Mouse (Mus musculus) heart, embryonic 15.5 days (tissue): ENCODE results near the gene Arhgef6. TPM values are rescaled to one million over a fixed set of nuclear protein-coding genes. Genes with fewer than 3 reads are reported as not detected.

Experiments
- ATAC-seq: fragments of 200-750 bp; cut with Nextera tagmentation; replicated peaks from 2 replicates; pipeline ENCODE4 v1.8.0; 2017; ENCODE audit warnings: low read depth, moderate TSS enrichment; ENCODE audit not compliant: insufficient number of reproducible peaks, insufficient read depth, low FRiP score
- H3K27ac ChIP-seq: fragments of 300-500 bp; sonication (generic); 2 replicates; pipeline ENCODE4 v1.5.1; 2015; ENCODE audit warnings: mild to moderate bottlenecking, inconsistent platforms
- H3K27me3 ChIP-seq: fragments of 300-500 bp; sonication (generic); 2 replicates; pipeline ENCODE4 v1.6.1; 2015; ENCODE audit warnings: inconsistent platforms
- H3K36me3 ChIP-seq: fragments of 300-500 bp; sonication (generic); 2 replicates; pipeline ENCODE4 v1.6.1; 2015; ENCODE audit warnings: mild to moderate bottlenecking, inconsistent platforms
- H3K4me1 ChIP-seq: fragments of 300-500 bp; sonication (generic); replicated peaks from 2 replicates; pipeline ENCODE4 v1.6.1; 2015; ENCODE audit warnings: inconsistent platforms
- H3K4me2 ChIP-seq: fragments of 300-500 bp; sonication (generic); 2 replicates; pipeline ENCODE4 v1.6.1; 2015; ENCODE audit warnings: inconsistent platforms, mild to moderate bottlenecking, moderate library complexity
- H3K4me3 ChIP-seq: fragments of 300-500 bp; sonication (generic); 2 replicates; pipeline ENCODE4 v1.5.1; 2015; ENCODE audit warnings: mild to moderate bottlenecking, inconsistent platforms
- H3K9ac ChIP-seq: fragments of 300-500 bp; sonication (generic); 2 replicates; pipeline ENCODE4 v1.6.1; 2015; ENCODE audit warnings: mild to moderate bottlenecking, inconsistent platforms
- H3K9me3 ChIP-seq: fragments of 300-500 bp; sonication (generic); replicated peaks from 2 replicates; pipeline ENCODE4 v1.6.1; 2016; ENCODE audit warnings: inconsistent platforms
- WGBS: fragments of 180-500 bp; shearing (Covaris S2); methylation state at CpG from one replicate; pipeline ENCODE4 v1.1.7; 2015; ENCODE audit warnings: mixed read lengths; 5-methylcytosine and 5-hydroxymethylcytosine counted together
- polyA plus RNA-seq: library from polyadenylated mRNA; unstranded; fragments of >200 nt; fragmentation: Nextera tagmentation; extraction: Ambion mirVana; gene quantifications from 2 replicates; pipeline ENCODE4 v1.2.1, GENCODE M21; 2015

Arhgef6 gene
- polyA plus RNA-seq, 1 experiment from 2014 or later: 36.0 TPM

- H3K36me3 ChIP-seq: no peaks in the 10 kb centered on the region
- H3K27me3 ChIP-seq: no peaks in the 10 kb centered on the region
- 0 out of 2 replicates have a peak, but pooled peaks cover 3% of the 10 kb centered on the region for H3K4me1 ChIP-seq
- no peak overlapping the region for H3K4me2 ChIP-seq
- H3K4me3 ChIP-seq: no peak overlapping the region
- H3K9me3 ChIP-seq: no peaks in the 10 kb centered on the region
- 68% methylated on average over 9 of the region's 9 CpGs for WGBS
- ATAC-seq: no peak
- H3K27ac ChIP-seq: no peak overlapping the region
- H3K9ac ChIP-seq: no peak overlapping the region
These were observed 1.6 kb downstream of the Arhgef6 start for GRCm38 (mm10) chrX:57336958-57337357.

GRCm38 (mm10) chrX:57335313-57335712 lies 3.2 kb downstream of the Arhgef6 start:
- 84% methylated on average over 6 of the region's 6 CpGs for WGBS
- ATAC-seq: no peak
- H3K9ac ChIP-seq: no peak overlapping the region

GRCm38 (mm10) chrX:57327668-57328338 lies 10.7 kb downstream of the Arhgef6 start:
- Histone ChIP-seq H3K4me1 (no peaks in the 10 kb centered on the region), H3K9ac (no peak overlapping the region), H3K27me3 (no peaks in the 10 kb centered on the region), H3K4me2 (no peak overlapping the region), H3K4me3 (no peak overlapping the region), H3K36me3 (no peaks in the 10 kb centered on the region), H3K27ac (no peak overlapping the region), H3K9me3 (no peaks in the 10 kb centered on the region)
- 72% methylated on average over 3 of the region's 3 CpGs for WGBS
- no peak for ATAC-seq

More at GRCm38 (mm10) chrX:57335313-57335712, 3.2 kb downstream of the Arhgef6 start:
- Histone ChIP-seq H3K4me2 (no peak overlapping the region), H3K27me3 (no peaks in the 10 kb centered on the region), H3K4me3 (no peak overlapping the region), H3K4me1 (0 out of 2 replicates have a peak, but pooled peaks cover 3% of the 10 kb centered on the region), H3K36me3 (no peaks in the 10 kb centered on the region), H3K9me3 (no peaks in the 10 kb centered on the region), H3K27ac (no peak overlapping the region)

- Histone ChIP-seq H3K36me3 (no peaks in the 10 kb centered on the region), H3K9me3 (no peaks in the 10 kb centered on the region), H3K4me3 (peak overlapping the region; percentile 59), H3K27ac (peak overlapping the region; percentile 85), H3K9ac (peak overlapping the region; percentile 63), H3K27me3 (no peaks in the 10 kb centered on the region), H3K4me1 (no peaks in the 10 kb centered on the region), H3K4me2 (peak overlapping the region; percentile 71)
- 21% methylated on average over 16 of the region's 16 CpGs for WGBS
- ATAC-seq: peak; percentile 68
These were observed 11.9 kb downstream of the Arhgef6 start for GRCm38 (mm10) chrX:57326487-57327221.

GRCm38 (mm10) chrX:57325861-57326461 lies 12.6 kb downstream of the Arhgef6 start:
- H3K27ac ChIP-seq: peak overlapping the region; percentile 85
- ATAC-seq: peak; percentile 79
- 16% methylated on average over 28 of the region's 29 CpGs for WGBS
- peak overlapping the region; percentile 71 for H3K4me2 ChIP-seq
- no peaks in the 10 kb centered on the region for H3K9me3 ChIP-seq
- peak overlapping the region; percentile 63 for H3K9ac ChIP-seq
- no peaks in the 10 kb centered on the region for H3K36me3 ChIP-seq
- no peaks in the 10 kb centered on the region for H3K4me1 ChIP-seq
- H3K27me3 ChIP-seq: no peaks in the 10 kb centered on the region
- H3K4me3 ChIP-seq: peak overlapping the region; percentile 59

- H3K4me2 ChIP-seq: peak overlapping the region; percentile 71
- 0 out of 2 replicates have a peak overlapping the region, but pooled peaks have one; percentile 12 for H3K9ac ChIP-seq
- peak overlapping the region; percentile 16; the same call in 1 of the 2 replicates for H3K4me3 ChIP-seq
- no peaks in the 10 kb centered on the region for H3K9me3 ChIP-seq
- no peaks in the 10 kb centered on the region for H3K4me1 ChIP-seq
- WGBS: 45% methylated on average over 6 of the region's 6 CpGs
- no peaks in the 10 kb centered on the region for H3K36me3 ChIP-seq
- H3K27ac ChIP-seq: peak overlapping the region; percentile 85
- no peaks in the 10 kb centered on the region for H3K27me3 ChIP-seq
- no peak for ATAC-seq
These were observed 13.6 kb downstream of the Arhgef6 start for GRCm38 (mm10) chrX:57324891-57325290.

GRCm38 (mm10) chrX:57312066-57312465 lies 26.5 kb downstream of the Arhgef6 start:
- Histone ChIP-seq H3K27me3 (no peaks in the 10 kb centered on the region), H3K9me3 (no peaks in the 10 kb centered on the region), H3K27ac (no peak overlapping the region), H3K9ac (no peak overlapping the region), H3K4me2 (no peak overlapping the region), H3K4me1 (no peaks in the 10 kb centered on the region), H3K36me3 (no peaks in the 10 kb centered on the region), H3K4me3 (no peak overlapping the region)
- no peak for ATAC-seq
- 79% methylated on average over 5 of the region's 5 CpGs for WGBS

- Histone ChIP-seq H3K36me3 (no peaks in the 10 kb centered on the region), H3K4me1 (no peaks in the 10 kb centered on the region), H3K4me2 (no peak overlapping the region), H3K4me3 (no peak overlapping the region), H3K27me3 (no peaks in the 10 kb centered on the region), H3K9me3 (no peaks in the 10 kb centered on the region), H3K9ac (no peak overlapping the region), H3K27ac (no peak overlapping the region)
- 63% methylated on average over 2 of the region's 2 CpGs for WGBS
- ATAC-seq: no peak
These were observed 28.5 kb downstream of the Arhgef6 start for GRCm38 (mm10) chrX:57309993-57310392.

- Histone ChIP-seq H3K36me3 (no peaks in the 10 kb centered on the region), H3K4me1 (no peaks in the 10 kb centered on the region), H3K9ac (no peak overlapping the region), H3K4me2 (no peak overlapping the region), H3K9me3 (no peaks in the 10 kb centered on the region), H3K27me3 (no peaks in the 10 kb centered on the region), H3K27ac (no peak overlapping the region), H3K4me3 (no peak overlapping the region)
- WGBS: 76% methylated on average over 6 of the region's 6 CpGs
- ATAC-seq: no peak
These were observed 31.8 kb downstream of the Arhgef6 start for GRCm38 (mm10) chrX:57306747-57307146.

- no peaks in the 10 kb centered on the region for H3K36me3 ChIP-seq
- no peak overlapping the region for H3K4me3 ChIP-seq
- no peak overlapping the region for H3K27ac ChIP-seq
- no peak overlapping the region for H3K4me2 ChIP-seq
- WGBS: 64% methylated on average over 3 of the region's 3 CpGs
- H3K4me1 ChIP-seq: no peaks in the 10 kb centered on the region
- no peaks in the 10 kb centered on the region for H3K27me3 ChIP-seq
- no peaks in the 10 kb centered on the region for H3K9me3 ChIP-seq
- no peak for ATAC-seq
- H3K9ac ChIP-seq: no peak overlapping the region
These were observed 33.7 kb downstream of the Arhgef6 start for GRCm38 (mm10) chrX:57304784-57305287.

GRCm38 (mm10) chrX:57303188-57303878 lies 35.2 kb downstream of the Arhgef6 start:
- Histone ChIP-seq H3K27me3 (no peaks in the 10 kb centered on the region), H3K4me2 (no peak overlapping the region), H3K27ac (no peak overlapping the region), H3K4me3 (no peak overlapping the region), H3K9me3 (no peaks in the 10 kb centered on the region), H3K36me3 (no peaks in the 10 kb centered on the region), H3K4me1 (no peaks in the 10 kb centered on the region), H3K9ac (no peak overlapping the region)
- 65% methylated on average over 8 of the region's 8 CpGs for WGBS
- ATAC-seq: no peak
